Mouse (Mus musculus) erythroblast, adult 5-6 weeks (primary cell): ENCODE results near the gene Zbtb42. TPM values are rescaled to one million over a fixed set of nuclear protein-coding genes. Genes with fewer than 3 reads are reported as not detected.

ENCODE experiments used
- ATAC-seq: replicated peaks from 2 replicates; pipeline ENCODE4 v1.8.0; 2016; ENCODE audit warnings: moderate number of reproducible peaks, mild to moderate bottlenecking, moderate TSS enrichment, inconsistent platforms; ENCODE audit not compliant: poor library complexity, low FRiP score, severe bottlenecking
- total RNA-seq, 2 experiments: library from RNA; stranded (forward) in 1 of 2; stranded (reverse) in 1 of 2; fragments of 150-400 nt in 1 of 2; fragments of 200-764, 138-1000 nt in 1 of 2; gene quantifications; 2 replicates each; pipeline versions ENCODE4 v1.2.3 to v1.2.4; 2015 to 2017; ENCODE audit warnings: low replicate concordance in 2 of 2

Zbtb42 gene
- total RNA-seq (2015; ENCODE audit: low replicate concordance) (2.3 TPM in 1 of 2 replicates, not detected in the other), total RNA-seq (2017; ENCODE audit: low replicate concordance) (0.42 and 1.2 TPM in 2 replicates)

- no peak for ATAC-seq
These were observed at the start of gene Zbtb42 for GRCm38 (mm10) chr12:112678555-112679026. TSS of gene Zbtb42 (plus strand) at chr12:112678828.

- ATAC-seq, result no peak
These were observed 49.5 kb upstream of the Zbtb42 start for GRCm38 (mm10) chr12:112628928-112629721.

GRCm38 (mm10) chr12:112630029-112630428 is 48.6 kb upstream of the Zbtb42 start:
- ATAC-seq, result no peak

- no peak for ATAC-seq
These were observed 47.8 kb upstream of the Zbtb42 start for GRCm38 (mm10) chr12:112630796-112631195.

- ATAC-seq, result no peak
These were observed 47.2 kb upstream of the Zbtb42 start for GRCm38 (mm10) chr12:112631472-112631871.

- no peak for ATAC-seq
These were observed 46.4 kb upstream of the Zbtb42 start for GRCm38 (mm10) chr12:112632084-112632777.

GRCm38 (mm10) chr12:112632907-112633306 is 45.7 kb upstream of the Zbtb42 start:
- ATAC-seq, result no peak

GRCm38 (mm10) chr12:112633686-112634085 is 44.9 kb upstream of the Zbtb42 start:
- ATAC-seq, result no peak

GRCm38 (mm10) chr12:112639526-112639925 is 39.1 kb upstream of the Zbtb42 start:
- no peak for ATAC-seq

GRCm38 (mm10) chr12:112643126-112643525 is 35.5 kb upstream of the Zbtb42 start:
- no peak for ATAC-seq

- peak; percentile 91 for ATAC-seq
These were observed 34.3 kb upstream of the Zbtb42 start, which contains the start of gene Siva1 for GRCm38 (mm10) chr12:112644180-112644854. TSS of gene Siva1 (plus strand) at chr12:112644679.

GRCm38 (mm10) chr12:112644855-112645506 is 33.6 kb upstream of the Zbtb42 start:
- peak; percentile 33 for ATAC-seq

GRCm38 (mm10) chr12:112646139-112646538 is 32.5 kb upstream of the Zbtb42 start:
- ATAC-seq, result no peak

GRCm38 (mm10) chr12:112648081-112648480 is 30.5 kb upstream of the Zbtb42 start:
- no peak for ATAC-seq

- ATAC-seq, result no peak
These were observed 26.7 kb upstream of the Zbtb42 start for GRCm38 (mm10) chr12:112651778-112652439.

- peak; percentile 86 for ATAC-seq
These were observed 25.3 kb upstream of the Zbtb42 start for GRCm38 (mm10) chr12:112653157-112653824.

- ATAC-seq, result no peak
These were observed 24.6 kb upstream of the Zbtb42 start for GRCm38 (mm10) chr12:112654076-112654475.

GRCm38 (mm10) chr12:112658619-112659018 is 20.0 kb upstream of the Zbtb42 start:
- no peak for ATAC-seq

GRCm38 (mm10) chr12:112659109-112659508 is 19.5 kb upstream of the Zbtb42 start:
- no peak for ATAC-seq
